Mouse (Mus musculus) MEL (cell line): ENCODE measurements around the gene Syngr4. TPM values are rescaled to one million over a fixed set of nuclear protein-coding genes. Genes with fewer than 3 reads are reported as not detected.

Experiments
- DNase-seq: peaks from one replicate; pipeline ENCODE4 v3.0.0; 2011; ENCODE audit warnings: low read depth, low spot score
- H3K27ac ChIP-seq: 2 replicates; pipeline ENCODE4 v1.5.1; 2012; ENCODE audit warnings: low read depth, mild to moderate bottlenecking, control low read depth, low read length, moderate library complexity; ENCODE audit not compliant: control insufficient read depth
- H3K27me3 ChIP-seq, 2 experiments: fragments of 150-350 bp in 1 of 2; sonication (generic) in 1 of 2; 2 replicates each; pipeline ENCODE4 v1.6.1; 2012; ENCODE audit warnings: low read length in 2 of 2, mild to moderate bottlenecking in 2 of 2, improper control_type of control experiment in 1 of 2, moderate library complexity in 1 of 2; ENCODE audit not compliant: insufficient read depth in 2 of 2, control insufficient read depth in 1 of 2
- H3K36me3 ChIP-seq, 2 experiments: 2 replicates each; pipeline ENCODE4 v1.6.1; 2012 to 2014; ENCODE audit warnings: low read length in 2 of 2, improper control_type of control experiment in 1 of 2, inconsistent platforms in 1 of 2, mild to moderate bottlenecking in 1 of 2; ENCODE audit not compliant: insufficient read depth in 2 of 2, control insufficient read depth in 1 of 2
- H3K4me1 ChIP-seq, 2 experiments: fragments of 150-350 bp in 1 of 2; sonication (generic) in 1 of 2; 2 replicates each; pipeline ENCODE4 v1.6.1; 2012; ENCODE audit warnings: low read length in 2 of 2, improper control_type of control experiment in 1 of 2, mild to moderate bottlenecking in 1 of 2; ENCODE audit not compliant: insufficient read depth in 2 of 2, control insufficient read depth in 1 of 2
- H3K4me3 ChIP-seq, 2 experiments: fragments of 150-350 bp in 1 of 2; sonication (generic) in 1 of 2; 2 replicates each; pipeline ENCODE4 v1.5.1; 2012; ENCODE audit warnings: low read depth in 2 of 2, low read length in 2 of 2, mild to moderate bottlenecking in 2 of 2, moderate library complexity in 2 of 2, control low read depth in 1 of 2, improper control_type of control experiment in 1 of 2; ENCODE audit not compliant: control insufficient read depth in 1 of 2, insufficient read depth in 1 of 2
- H3K79me2 ChIP-seq: 2 replicates; pipeline ENCODE4 v1.6.1; 2012; ENCODE audit warnings: mild to moderate bottlenecking, low read length, moderate library complexity; ENCODE audit not compliant: control insufficient read depth, poor library complexity, insufficient read depth
- H3K9ac ChIP-seq: 2 replicates; pipeline ENCODE4 v1.6.1; 2012; ENCODE audit warnings: low read depth, mild to moderate bottlenecking, control low read depth, low read length, moderate library complexity; ENCODE audit not compliant: control insufficient read depth, poor library complexity, severe bottlenecking
- H3K9me3 ChIP-seq: fragments of 150-350 bp; sonication (generic); replicated peaks from 2 replicates; pipeline ENCODE4 v1.6.1; 2012; ENCODE audit warnings: mild to moderate bottlenecking, low read length, improper control_type of control experiment, moderate library complexity; ENCODE audit not compliant: insufficient read depth
- CHD2 ChIP-seq: IDR thresholded peaks from 2 replicates; pipeline ENCODE4 v1.6.1; 2011; ENCODE audit warnings: low read length, improper control_type of control experiment
- CTCF ChIP-seq, 3 experiments: IDR thresholded peaks in 2 of 3; conservative IDR thresholded peaks in 1 of 3; 2 replicates each; pipeline ENCODE4 v1.5.1; 2011 to 2012; ENCODE audit warnings: low read length in 3 of 3, low read depth in 2 of 3, mild to moderate bottlenecking in 2 of 3, improper control_type of control experiment in 1 of 3, inconsistent platforms in 1 of 3, mixed read lengths in 1 of 3, moderate library complexity in 1 of 3; ENCODE audit not compliant: control insufficient read depth in 1 of 3, insufficient read depth in 1 of 3, poor library complexity in 1 of 3, severe bottlenecking in 1 of 3
- E2F4 ChIP-seq: IDR thresholded peaks from 2 replicates; pipeline ENCODE4 v1.6.1; 2011; ENCODE audit warnings: low read depth, low read length, improper control_type of control experiment, borderline replicate concordance
- EP300 ChIP-seq, 2 experiments: IDR thresholded peaks; 2 replicates each; pipeline ENCODE4 v1.6.1; 2011; ENCODE audit warnings: improper control_type of control experiment in 2 of 2, low read length in 2 of 2, low read depth in 1 of 2, mild to moderate bottlenecking in 1 of 2
- ETS1 ChIP-seq: IDR thresholded peaks from 2 replicates; pipeline ENCODE4 v1.6.1; 2012; ENCODE audit warnings: low read depth, mild to moderate bottlenecking, inconsistent platforms, low read length, improper control_type of control experiment, moderate library complexity
- GABPA ChIP-seq: IDR thresholded peaks from 2 replicates; pipeline ENCODE4 v1.6.1; 2012; ENCODE audit warnings: low read depth, mild to moderate bottlenecking, inconsistent platforms, low read length, improper control_type of control experiment, moderate library complexity
- GATA1 ChIP-seq: IDR thresholded peaks from 2 replicates; pipeline ENCODE4 v1.6.1; 2011; ENCODE audit warnings: low read depth, low read length, improper control_type of control experiment
- HCFC1 ChIP-seq: IDR thresholded peaks from 2 replicates; pipeline ENCODE4 v1.6.1; 2012; ENCODE audit warnings: low read depth, mild to moderate bottlenecking, inconsistent platforms, low read length, improper control_type of control experiment, moderate library complexity
- JUND ChIP-seq: IDR thresholded peaks from 2 replicates; pipeline ENCODE4 v1.6.1; 2011; ENCODE audit warnings: low read depth, mild to moderate bottlenecking, improper control_type of control experiment, low read length
- KAT2A ChIP-seq: conservative IDR thresholded peaks from 2 replicates; pipeline ENCODE4 v1.6.1; 2012; ENCODE audit warnings: low read depth, low read length, improper control_type of control experiment, inconsistent platforms
- MAFK ChIP-seq: IDR thresholded peaks from 2 replicates; pipeline ENCODE4 v1.6.1; 2011; ENCODE audit warnings: low read depth, mild to moderate bottlenecking, low read length, improper control_type of control experiment, borderline replicate concordance
- MAX ChIP-seq: IDR thresholded peaks from 2 replicates; pipeline ENCODE4 v1.6.1; 2011; ENCODE audit warnings: low read length, improper control_type of control experiment
- MEF2A ChIP-seq: IDR thresholded peaks from 2 replicates; pipeline ENCODE4 v1.6.1; 2014; ENCODE audit warnings: low read depth, mild to moderate bottlenecking, inconsistent platforms, low read length, improper control_type of control experiment; ENCODE audit not compliant: poor library complexity, insufficient replicate concordance, severe bottlenecking; ENCODE audit errors: extremely low read depth
- MXI1 ChIP-seq: IDR thresholded peaks from 2 replicates; pipeline ENCODE4 v1.6.1; 2011; ENCODE audit warnings: mild to moderate bottlenecking, low read depth, low read length, improper control_type of control experiment
- MYB ChIP-seq: IDR thresholded peaks from 2 replicates; pipeline ENCODE4 v1.6.1; 2011; ENCODE audit warnings: mild to moderate bottlenecking, low read depth, low read length, improper control_type of control experiment
- MYC ChIP-seq: IDR thresholded peaks from 2 replicates; pipeline ENCODE4 v1.6.1; 2011; ENCODE audit warnings: low read depth, mild to moderate bottlenecking, low read length, improper control_type of control experiment, moderate library complexity
- NELFE ChIP-seq: IDR thresholded peaks from 2 replicates; pipeline ENCODE4 v1.6.1; 2011; ENCODE audit warnings: low read depth, low read length, improper control_type of control experiment
- NRF1 ChIP-seq: IDR thresholded peaks from 2 replicates; pipeline ENCODE4 v1.6.1; 2014; ENCODE audit warnings: low read depth, mild to moderate bottlenecking, inconsistent platforms, low read length, improper control_type of control experiment, moderate library complexity; ENCODE audit not compliant: poor library complexity, insufficient read depth, severe bottlenecking
- POLR2A ChIP-seq, 2 experiments: IDR thresholded peaks; 2 replicates each; pipeline ENCODE4 v1.6.1; 2011 to 2012; ENCODE audit warnings: low read length in 2 of 2, mild to moderate bottlenecking in 2 of 2, control low read depth in 1 of 2, improper control_type of control experiment in 1 of 2, low read depth in 1 of 2, moderate library complexity in 1 of 2; ENCODE audit not compliant: control insufficient read depth in 1 of 2, insufficient read depth in 1 of 2, poor library complexity in 1 of 2
- POLR2AphosphoS2 ChIP-seq: IDR thresholded peaks from 2 replicates; pipeline ENCODE4 v1.6.1; 2011; ENCODE audit warnings: low read length, improper control_type of control experiment
- POLR2AphosphoS5 ChIP-seq: IDR thresholded peaks from 2 replicates; pipeline ENCODE4 v1.6.1; 2012; ENCODE audit warnings: low read depth, borderline replicate concordance, mild to moderate bottlenecking, inconsistent platforms, low read length, moderate library complexity, mixed read lengths
- RAD21 ChIP-seq: IDR thresholded peaks from 2 replicates; pipeline ENCODE4 v1.6.1; 2011; ENCODE audit warnings: mild to moderate bottlenecking, low read depth, low read length, improper control_type of control experiment
- RCOR1 ChIP-seq: IDR thresholded peaks from 2 replicates; pipeline ENCODE4 v1.6.1; 2012; ENCODE audit warnings: low read depth, mild to moderate bottlenecking, inconsistent platforms, low read length, improper control_type of control experiment
- SIN3A ChIP-seq: IDR thresholded peaks from 2 replicates; pipeline ENCODE4 v1.6.1; 2012; ENCODE audit warnings: low read length, improper control_type of control experiment, inconsistent platforms
- SMC3 ChIP-seq: IDR thresholded peaks from 2 replicates; pipeline ENCODE4 v1.6.1; 2011; ENCODE audit warnings: low read depth, low read length, improper control_type of control experiment
- TAL1 ChIP-seq: IDR thresholded peaks from 2 replicates; pipeline ENCODE4 v1.6.1; 2012; ENCODE audit warnings: mild to moderate bottlenecking, inconsistent platforms, low read length, moderate library complexity, mixed read lengths
- TBP ChIP-seq: IDR thresholded peaks from 2 replicates; pipeline ENCODE4 v1.8.0; 2011; ENCODE audit warnings: low read depth, low read length, improper control_type of control experiment
- TCF12 ChIP-seq: IDR thresholded peaks from 2 replicates; pipeline ENCODE4 v1.6.1; 2014; ENCODE audit warnings: low read depth, mild to moderate bottlenecking, inconsistent platforms, low read length, improper control_type of control experiment, moderate library complexity
- UBTF ChIP-seq: IDR thresholded peaks from 2 replicates; pipeline ENCODE4 v1.6.1; 2012; ENCODE audit warnings: low read depth, mild to moderate bottlenecking, inconsistent platforms, low read length, improper control_type of control experiment, moderate library complexity, borderline replicate concordance; ENCODE audit not compliant: insufficient read depth
- USF1 ChIP-seq: IDR thresholded peaks from 2 replicates; pipeline ENCODE4 v1.6.1; 2014; ENCODE audit warnings: low read depth, mild to moderate bottlenecking, inconsistent platforms, low read length, improper control_type of control experiment, moderate library complexity
- USF2 ChIP-seq, 2 experiments: IDR thresholded peaks; 2 replicates each; pipeline ENCODE4 v1.6.1; 2011 to 2012; ENCODE audit warnings: improper control_type of control experiment in 2 of 2, low read length in 2 of 2, borderline replicate concordance in 1 of 2, inconsistent platforms in 1 of 2, low read depth in 1 of 2, mild to moderate bottlenecking in 1 of 2; ENCODE audit not compliant: insufficient read depth in 1 of 2
- ZC3H11A ChIP-seq: IDR thresholded peaks from 2 replicates; pipeline ENCODE4 v1.6.1; 2012; ENCODE audit warnings: low read depth, mild to moderate bottlenecking, inconsistent platforms, low read length, improper control_type of control experiment
- ZKSCAN1 ChIP-seq: IDR thresholded peaks from 2 replicates; pipeline ENCODE4 v1.6.1; 2012; ENCODE audit warnings: low read depth, mild to moderate bottlenecking, inconsistent platforms, low read length, improper control_type of control experiment, moderate library complexity
- ZMIZ1 ChIP-seq: IDR thresholded peaks from 2 replicates; pipeline ENCODE4 v1.6.1; 2012; ENCODE audit warnings: low read depth, mild to moderate bottlenecking, inconsistent platforms, low read length, improper control_type of control experiment, moderate library complexity
- ZNF384 ChIP-seq: IDR thresholded peaks from 2 replicates; pipeline ENCODE4 v1.6.1; 2012; ENCODE audit warnings: low read depth, mild to moderate bottlenecking, inconsistent platforms, low read length, improper control_type of control experiment
- polyA plus RNA-seq, 2 experiments: library from polyadenylated mRNA; stranded (reverse) in 1 of 2; unstranded in 1 of 2; fragments of >175 nt in 1 of 2; fragments of >200 nt in 1 of 2; gene quantifications; 2 replicates each; pipeline versions ENCODE4 v1.2.1 to v1.2.4; 2012; ENCODE audit warnings: low replicate concordance in 2 of 2, low read depth in 1 of 2; ENCODE audit not compliant: insufficient read length in 2 of 2, insufficient read depth in 1 of 2, missing spikeins in 1 of 2
- total RNA-seq: library from RNA; depleted of rRNA; stranded (reverse); fragments of 300-350 nt; gene quantifications from 2 replicates; pipeline ENCODE4 v1.2.3, GENCODE M21; 2012; rRNA removed

The Syngr4 gene
- total RNA-seq, result 0.33 and 0.46 TPM in 2 replicates
- 1 to 10 TPM in 1 of 2 experiments, not detected in 1; 1.1 TPM for polyA plus RNA-seq

DNA sequence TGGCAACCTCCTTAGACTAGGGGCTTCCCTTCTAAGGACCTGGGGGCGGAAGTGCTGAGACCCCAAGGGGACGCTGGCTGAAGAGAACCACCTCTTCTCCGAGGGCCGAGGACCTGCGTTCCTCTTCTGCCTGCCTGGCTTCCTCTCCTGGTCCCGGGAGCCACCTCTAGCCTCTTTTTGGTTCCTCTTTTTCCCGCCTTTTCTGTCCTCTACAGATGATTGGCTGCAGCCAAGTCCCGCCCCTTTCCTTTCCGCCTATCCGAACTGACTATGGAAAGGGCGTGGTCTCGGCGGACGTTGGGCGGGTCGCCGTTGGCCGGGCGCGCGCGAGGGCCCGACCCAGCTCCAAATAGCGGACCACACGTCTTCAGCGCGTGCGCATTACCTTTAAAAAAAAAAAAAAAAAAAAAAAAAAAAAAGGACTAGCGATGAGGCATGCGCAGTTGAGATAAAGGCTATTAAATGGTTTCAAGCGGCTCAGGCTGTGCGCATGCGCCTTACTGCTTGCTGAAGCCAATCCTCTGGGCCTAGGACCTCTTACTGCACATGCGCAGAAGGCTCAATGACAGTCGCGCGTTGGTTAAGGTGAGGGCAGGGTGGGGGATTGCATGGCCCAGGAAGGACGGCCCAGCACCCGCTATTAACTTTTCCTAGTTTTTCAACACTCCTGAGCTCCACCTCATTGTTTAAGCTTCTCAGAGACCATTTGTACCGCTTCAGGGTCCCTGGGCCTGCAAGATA lies at the start of gene Syngr4, which contains the start of gene Tmem143:
Syngr4 (minus strand) TSS at position 198 of the 741 bp plus-strand sequence.
Tmem143 (plus strand) TSS at position 425 of the 741 bp plus-strand sequence.
- H3K4me1 ChIP-seq, result peaks cover 0 to 10% of the 10 kb centered on the region in 2 experiments; a peak in 2 of 4 replicates
- peak within 1 kb of the TSS; percentile 63 to 80 for H3K4me3 ChIP-seq
- peaks cover 5% of the 10 kb centered on the region; the same call in 1 of the 2 replicates for H3K79me2 ChIP-seq
- H3K27ac ChIP-seq, result peak within 1 kb of the TSS; percentile 90
- no peaks in the 10 kb centered on the region for H3K27me3 ChIP-seq
- H3K9me3 ChIP-seq, result no peaks in the 10 kb centered on the region
- peak; percentile 99 for DNase-seq
- peaks cover 0 to 3% of the 10 kb centered on the region in 2 experiments; a peak in 1 of 4 replicates for H3K36me3 ChIP-seq
- H3K9ac ChIP-seq, result peak within 1 kb of the TSS; percentile 92
- no peak for TF ChIP-seq MYB
- no peak for TF ChIP-seq RAD21
- TF ChIP-seq GABPA, result no peak
- peak; percentile 82 for TF ChIP-seq NRF1
- no peak for TF ChIP-seq EP300 (IDR thresholded peaks at IDR 0.05; ENCODE audit: low read depth in 1 of 2, low read length in 2 of 2)
- no peak for TF ChIP-seq CTCF (IDR thresholded peaks at IDR 0.05 in 2 of 3, conservative IDR thresholded peaks at IDR 0.05 in 1 of 3; ENCODE audit: control insufficient read depth in 1 of 3, insufficient read depth in 1 of 3, low read depth in 2 of 3, low read length in 3 of 3, poor library complexity in 1 of 3, severe bottlenecking in 1 of 3)
- peak; percentile 71 for TF ChIP-seq TBP
- TF ChIP-seq SMC3, result no peak
- TF ChIP-seq MAFK, result no peak
- TF ChIP-seq MYC, result no peak; the same call in 1 of the 2 replicates
- no peak for TF ChIP-seq RCOR1
- peak; percentile 91 for TF ChIP-seq E2F4
- TF ChIP-seq HCFC1, result peak; percentile 84
- peak; percentile 93 for TF ChIP-seq MAX
- TF ChIP-seq ZMIZ1, result peak; percentile 94
- no peak; the same call in 1 of the 2 replicates for TF ChIP-seq USF1
- TF ChIP-seq ETS1, result peak; percentile 6; the same call in 1 of the 2 replicates
- TF ChIP-seq GATA1, result peak; percentile 87
- TF ChIP-seq TAL1, result no peak
- no peak for TF ChIP-seq JUND
- no peak for TF ChIP-seq ZC3H11A
- TF ChIP-seq USF2 (IDR thresholded peaks at IDR 0.05; ENCODE audit: borderline replicate concordance in 1 of 2, insufficient read depth in 1 of 2, low read depth in 1 of 2, low read length in 2 of 2), result no peak
- TF ChIP-seq MXI1, result no peak
- TF ChIP-seq ZNF384, result peak; percentile 99
- TF ChIP-seq KAT2A, result peak; percentile 26
- TF ChIP-seq UBTF, result no peak
- peak; percentile 26 for TF ChIP-seq TCF12
- peak; percentile 44; the same call in 1 of the 2 replicates for TF ChIP-seq POLR2AphosphoS5
- TF ChIP-seq ZKSCAN1, result no peak; the same call in 1 of the 2 replicates
- no peak for TF ChIP-seq MEF2A
- TF ChIP-seq SIN3A, result no peak; the same call in 1 of the 2 replicates
- TF ChIP-seq POLR2AphosphoS2, result peak; percentile 91
- TF ChIP-seq CHD2, result no peak
- peak; percentile 71 for TF ChIP-seq NELFE
- peak; percentile 68 to 89 for TF ChIP-seq POLR2A (IDR thresholded peaks at IDR 0.05; ENCODE audit: control insufficient read depth in 1 of 2, insufficient read depth in 1 of 2, low read depth in 1 of 2, low read length in 2 of 2, poor library complexity in 1 of 2)
